Mouse (Mus musculus) thymus, postnatal 0 days (tissue): ENCODE measurements at regions not wholly inside any gene's neighbourhood (a gene's known extent, or its start where the extent isn't known, plus 50 kb on each side); places are given as distances from the start of the nearest gene placed in this dataset.
A peak's percentile ranks its signal among the peaks of the same experiment; 100 is the strongest.

Experiments used
- DNase-seq: peaks from one replicate; pipeline ENCODE4 v3.0.0-alpha.2; 2015; ENCODE audit warnings: low spot score

DNA sequence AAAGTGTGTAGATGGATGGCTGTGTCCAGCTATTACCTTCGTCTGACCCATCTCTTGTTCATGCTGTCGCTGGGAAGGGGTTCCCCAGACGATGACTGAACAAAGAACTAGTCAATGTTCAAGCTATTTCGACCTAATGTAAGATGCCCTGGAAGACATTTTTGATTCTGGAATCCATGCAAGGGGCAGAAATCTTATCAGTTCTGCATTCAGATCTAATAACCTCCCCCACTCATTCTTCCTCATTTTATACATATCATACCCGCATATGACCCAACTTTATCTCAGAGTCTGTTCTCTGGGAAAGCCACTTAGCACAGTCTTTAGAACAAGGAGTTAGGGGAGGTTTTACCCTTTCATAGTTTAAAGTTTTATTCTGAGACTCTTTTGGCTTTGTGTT, 52.2 kb upstream of the 2310009B15Rik start:
- DNase-seq, result no peak

DNA sequence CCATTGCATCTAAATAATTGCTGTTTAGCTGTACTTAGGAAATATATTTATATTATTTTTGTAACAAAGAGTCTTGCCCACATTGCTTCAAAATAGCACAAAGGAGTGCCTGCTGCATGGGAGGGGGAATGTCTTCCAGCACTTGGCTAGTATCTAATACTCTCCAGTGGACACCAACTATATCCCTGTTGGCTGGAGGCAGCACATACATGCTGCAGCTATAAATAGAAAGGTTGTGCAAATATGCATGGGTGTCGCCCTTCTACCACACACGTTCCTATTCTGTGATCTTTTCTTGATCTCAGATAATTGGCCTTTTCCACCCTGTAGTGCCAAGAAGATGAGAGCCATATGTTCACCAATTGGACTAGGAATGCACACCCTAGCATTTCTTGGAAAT, 53.0 kb upstream of the 2310009B15Rik start:
- no peak for DNase-seq

DNA sequence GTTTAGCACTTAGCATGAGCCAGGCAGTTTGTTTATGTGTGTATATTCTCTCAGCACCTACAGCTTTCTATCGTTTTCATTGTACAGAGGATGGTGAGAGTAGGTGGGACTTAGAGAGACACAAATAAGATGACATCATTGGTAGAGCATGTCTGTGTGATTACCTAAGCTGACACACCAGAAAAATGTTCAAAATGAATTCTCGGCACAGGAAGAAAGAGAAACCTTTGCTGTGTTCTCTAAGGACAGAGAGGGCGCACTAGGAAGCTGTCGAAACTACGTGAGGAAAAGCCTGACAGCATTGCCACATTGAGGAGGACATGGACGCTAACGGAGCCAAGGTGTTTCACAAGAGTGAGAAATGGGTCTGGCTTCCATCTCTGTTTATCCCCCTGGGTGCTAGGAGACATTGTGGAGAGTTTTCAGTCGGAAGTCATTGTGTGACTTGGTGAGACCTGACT, 51.0 kb upstream of the Dennd1b start:
- peak; percentile 16 for DNase-seq

DNA sequence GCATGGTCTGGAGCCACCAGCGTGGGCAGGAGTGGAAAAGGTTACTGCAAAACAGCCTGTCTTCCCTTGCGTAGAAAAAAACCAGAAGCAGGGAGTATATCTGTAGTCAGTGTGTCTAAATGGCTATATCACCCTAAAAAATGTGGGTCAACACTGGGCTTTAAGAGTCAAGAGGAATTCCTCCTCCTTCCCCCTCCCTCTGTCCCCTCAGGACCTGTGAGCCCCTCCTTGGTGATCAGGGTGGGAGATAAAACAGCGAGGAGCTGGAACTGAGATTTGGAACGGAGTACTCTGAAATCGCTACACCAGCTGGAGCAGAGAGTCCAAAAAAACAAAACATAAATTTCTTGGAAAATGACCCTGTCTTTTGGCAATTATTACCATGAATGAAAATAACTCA, 50.3 kb upstream of the Dennd1b start:
- no peak for DNase-seq

DNA sequence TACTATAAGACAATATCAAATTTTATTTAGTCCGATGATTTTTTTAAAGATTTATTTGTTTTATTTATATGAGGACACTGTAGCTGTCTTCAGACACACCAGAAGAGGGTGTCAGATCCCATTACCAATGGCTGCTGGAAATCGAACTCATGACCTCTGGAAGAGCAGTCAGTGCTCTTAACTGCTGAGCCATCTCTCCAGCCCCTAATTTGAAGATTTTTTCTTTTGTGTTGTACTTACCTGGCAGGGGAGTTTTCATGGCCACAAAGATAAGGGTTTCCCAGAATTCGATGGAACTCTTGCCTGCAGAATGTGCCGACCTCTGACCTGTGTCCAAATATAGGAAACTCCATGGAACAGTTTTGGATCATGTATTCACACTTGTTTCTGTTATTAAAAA, 49.8 kb upstream of the Dennd1b start:
- no peak for DNase-seq
